In genomic region chr17:27160905-27161304, GRCm38 (mm10) we compare ENCODE assay signal across 12 mouse cellular contexts. TPM values are rescaled to one million over a fixed set of nuclear protein-coding genes. Genes with fewer than 3 reads are reported as not detected.
A peak's percentile ranks its signal among the peaks of the same experiment; 100 is the strongest.
DNase-seq lines count a peak whose midpoint lies in the region; ATAC-seq and TF ChIP-seq lines count a peak whose summit lies in the region.
"Had no signal": no experiment of that assay in that cellular context is flagged by ENCODE, and none has a peak within 500 bp of the region (broad histone marks: within the 10 kb centered on the region; RNA-seq: fewer than 3 reads in every experiment).

No protein-coding gene starts in this region.

- ATAC-seq in embryonic facial prominence, embryonic 13.5 days (ENCODE audit: insufficient number of reproducible peaks, insufficient read depth, low FRiP score, low TSS enrichment, low read depth), result 0 out of 2 replicates have a peak, but pooled peaks have one; percentile 11
- ATAC-seq in cerebellum, adult (ENCODE audit: insufficient number of reproducible peaks, low FRiP score, low TSS enrichment), result no peak
- ATAC-seq: inflammation-experienced regulatory T-cells, adult 6 months had no signal

- no peak for TF ChIP-seq POLR2A in lung, adult 2 months (IDR thresholded peaks at IDR 0.05; ENCODE audit: borderline replicate concordance, extremely low read depth, low read depth, low read length)

- no peak overlapping the region for H3K27ac ChIP-seq in embryonic facial prominence, embryonic 13.5 days
- H3K27ac ChIP-seq in embryonic facial prominence, embryonic 10.5 days (replicated peaks), result no peak overlapping the region

- H3K4me3 ChIP-seq in embryonic facial prominence, embryonic 13.5 days, result no peak overlapping the region
- H3K4me3 ChIP-seq in embryonic facial prominence, embryonic 10.5 days, result no peak overlapping the region
- H3K4me3 ChIP-seq in lung, adult 2 months (replicated peaks; ENCODE audit: extremely low read depth, low read depth, low read length), result no peak overlapping the region

- H3K4me2 ChIP-seq in embryonic facial prominence, embryonic 13.5 days, result no peak overlapping the region
- H3K4me2 ChIP-seq: lung, embryonic 14.5 days had no signal

- H3K9ac ChIP-seq in embryonic facial prominence, embryonic 13.5 days, result no peak overlapping the region
- H3K9ac ChIP-seq: lung, embryonic 14.5 days had no signal

- no peaks in the 10 kb centered on the region for H3K36me3 ChIP-seq in embryonic facial prominence, embryonic 13.5 days
- no peaks in the 10 kb centered on the region for H3K36me3 ChIP-seq in embryonic facial prominence, embryonic 10.5 days (replicated peaks)

- TF ChIP-seq CTCF in lung, adult 2 months (IDR thresholded peaks at IDR 0.05; ENCODE audit: insufficient read depth, low read length), result no peak

- 62% methylated on average over 4 of the region's 4 CpGs for WGBS in embryonic facial prominence, embryonic 13.5 days
- WGBS in embryonic facial prominence, embryonic 10.5 days, result 66% methylated on average over 4 of the region's 4 CpGs
- WGBS in lung, adult 2 months, result 50% methylated on average over 4 of the region's 4 CpGs

- H3K27me3 ChIP-seq in embryonic facial prominence, embryonic 13.5 days, result no peaks in the 10 kb centered on the region
- peaks cover 3% of the 10 kb centered on the region; the same call in 1 of the 2 replicates for H3K27me3 ChIP-seq in embryonic facial prominence, embryonic 10.5 days (replicated peaks; ENCODE audit: low read depth, poor library complexity, severe bottlenecking)

- peaks cover 9% of the 10 kb centered on the region for H3K4me1 ChIP-seq in embryonic facial prominence, embryonic 13.5 days
- peaks cover 11% of the 10 kb centered on the region for H3K4me1 ChIP-seq in embryonic facial prominence, embryonic 10.5 days
- H3K4me1 ChIP-seq in lung, adult 2 months (ENCODE audit: control insufficient read depth, insufficient read depth, low read length), result no peaks in the 10 kb centered on the region

- DNase-seq in embryonic facial prominence, embryonic 10.5 days (ENCODE audit: low spot score), result no peak
- DNase-seq in NIH3T3 (ENCODE audit: low read depth), result peak; percentile 83
- peak; percentile 70 for DNase-seq in heart, adult 8-10 months (ENCODE audit: low spot score)
- peak; percentile 40 for DNase-seq in lung, adult 2 months
- no peak for DNase-seq in layer of hippocampus, adult 9-11 months
- no peak for DNase-seq in left cerebral cortex, postnatal 10 days (ENCODE audit: extremely low spot score in 1 of 2, low spot score in 2 of 2)
- DNase-seq: cerebellum, postnatal 25 days; lung, embryonic 14.5 days; midbrain, embryonic 14.5 days had no signal

- no peaks in the 10 kb centered on the region for H3K9me3 ChIP-seq in embryonic facial prominence, embryonic 13.5 days
- no peaks in the 10 kb centered on the region for H3K9me3 ChIP-seq in embryonic facial prominence, embryonic 10.5 days

- intact Hi-C loops in left cerebral cortex, postnatal 10 days (cut with DNase I), result no loop called here

RNA-seq across cellular contexts. Expression of gene Ip6k3, which starts 6.7 kb away (rescaled TPM):
- polyA plus RNA-seq in embryonic facial prominence, embryonic 13.5 days (2015; fragmentation: Nextera tagmentation; extraction: Ambion mirVana), result 0.40 and 0.42 TPM in 2 replicates
- not detected in 2 replicates for polyA plus RNA-seq in embryonic facial prominence, embryonic 10.5 days (2016; fragmentation: Nextera tagmentation; extraction: Ambion mirVana)
- 1 to 10 TPM; 3.7 to 9.2 (median 4.8) TPM for total RNA-seq in heart, adult 8-10 months (2022)
- polyA plus RNA-seq in lung, adult 2 months (2012; rRNA removed), result 3.3 and 3.6 TPM in 2 replicates
- under 1 TPM; 0.20 to 0.43 TPM for total RNA-seq in left cerebral cortex, postnatal 10 days (2021)
- polyA plus RNA-seq: inflammation-experienced regulatory T-cells, adult 6 months; lung, embryonic 14.5 days had no signal

RNA-seq across cellular contexts. Expression of gene Uqcc2, which starts 27.2 kb away (rescaled TPM):
- 328 and 350 TPM in 2 replicates for polyA plus RNA-seq in embryonic facial prominence, embryonic 13.5 days (2015; fragmentation: Nextera tagmentation; extraction: Ambion mirVana)
- polyA plus RNA-seq in embryonic facial prominence, embryonic 10.5 days (2016; fragmentation: Nextera tagmentation; extraction: Ambion mirVana), result 407 and 410 TPM in 2 replicates
- 100 to 1,000 TPM; 333 to 355 (median 345) TPM for total RNA-seq in heart, adult 8-10 months (2022)
- 80.0 and 91.5 TPM in 2 replicates for polyA plus RNA-seq in lung, adult 2 months (2012; rRNA removed)
- total RNA-seq in left cerebral cortex, postnatal 10 days (2021), result 100 to 1,000 TPM; 177 to 182 TPM

RNA-seq across cellular contexts. Expression of gene Lemd2, which starts 43.4 kb away (rescaled TPM):
- 18.0 and 20.8 TPM in 2 replicates for polyA plus RNA-seq in embryonic facial prominence, embryonic 13.5 days (2015; fragmentation: Nextera tagmentation; extraction: Ambion mirVana)
- polyA plus RNA-seq in embryonic facial prominence, embryonic 10.5 days (2016; fragmentation: Nextera tagmentation; extraction: Ambion mirVana), result 18.8 and 20.0 TPM in 2 replicates
- total RNA-seq in heart, adult 8-10 months (2022), result 10 to 100 TPM; 25.8 to 30.2 (median 27.8) TPM
- polyA plus RNA-seq in lung, adult 2 months (2012; rRNA removed), result 89.9 and 99.7 TPM in 2 replicates
- total RNA-seq in left cerebral cortex, postnatal 10 days (2021), result 10 to 100 TPM; 47.1 to 50.0 TPM

Comparison
In these comparisons a context has a peak if more than half of its experiments do, and no peak if none do; other contexts are left out.
1. DNase-seq: peak in NIH3T3 (single experiment), heart, adult 8-10 months (single experiment) and lung, adult 2 months (single experiment); none in embryonic facial prominence, embryonic 10.5 days (single experiment), layer of hippocampus, adult 9-11 months (single experiment) and left cerebral cortex, postnatal 10 days (0 of 2).